ENCODE assay signal across 8 mouse cellular contexts in the genomic region with DNA sequence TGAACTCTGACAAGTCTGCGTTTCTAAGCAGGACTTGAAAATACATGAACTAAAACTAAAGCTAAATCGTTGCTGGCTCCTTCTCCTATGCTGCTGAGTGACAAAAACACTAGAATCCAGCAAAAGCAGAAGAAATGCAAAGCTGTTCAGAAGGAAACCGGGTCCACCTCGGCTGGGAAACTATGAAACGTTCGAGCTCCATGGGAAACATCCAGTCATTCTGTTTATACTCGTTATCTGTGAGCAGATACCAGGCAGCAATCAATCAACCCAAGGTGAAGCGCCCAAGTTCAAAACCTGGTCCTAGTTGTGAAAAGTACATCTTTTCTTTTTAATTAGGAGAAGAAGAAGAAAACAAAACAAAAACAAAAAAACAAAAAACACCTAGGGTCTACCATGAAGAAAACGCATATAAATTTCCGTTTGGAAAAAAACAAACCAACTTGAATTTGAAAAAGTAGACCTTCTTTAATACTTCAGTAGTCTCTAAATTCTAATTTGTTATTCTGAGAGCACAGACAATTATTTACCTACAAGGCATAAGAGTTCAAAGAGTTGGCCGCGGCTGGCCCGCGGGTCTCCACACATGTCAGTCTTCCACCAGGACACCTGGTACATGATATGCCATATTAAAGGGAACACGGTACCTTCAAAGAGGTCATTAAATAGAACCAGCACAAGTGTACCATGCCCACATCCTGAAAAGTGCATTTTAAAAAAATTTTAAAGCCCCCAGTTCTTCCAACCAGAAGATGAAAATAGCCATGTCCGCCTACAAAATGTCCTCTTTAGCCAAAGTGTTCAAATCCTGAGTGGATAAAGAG. TPM values are rescaled to one million over a fixed set of nuclear protein-coding genes. Genes with fewer than 3 reads are reported as not detected.
DNase-seq lines count a peak whose midpoint lies in the region; ATAC-seq and TF ChIP-seq lines count a peak whose summit lies in the region.

No protein-coding gene starts in this region.

- H3K4me2 ChIP-seq in heart, embryonic 16.5 days (ENCODE audit: low read depth, low read length): peak overlapping the region; percentile 91
- peak overlapping the region; percentile 88 for H3K4me2 ChIP-seq in hindbrain, embryonic 13.5 days
- peak overlapping the region; percentile 86 for H3K4me2 ChIP-seq in midbrain, embryonic 13.5 days (replicated peaks)

- DNase-seq in heart, postnatal 4 days: no peak
- no peak for DNase-seq in right cerebral cortex, adult 18-20 months
- DNase-seq in gastrocnemius, adult 18-20 months (ENCODE audit: low spot score): no peak
- no peak for DNase-seq in gastrocnemius, postnatal 36 days

- no peak for ATAC-seq in heart, embryonic 16.5 days (replicated peaks; ENCODE audit: extremely low read depth, insufficient read depth, low FRiP score)
- ATAC-seq in hindbrain, embryonic 13.5 days (ENCODE audit: low FRiP score): no peak
- ATAC-seq in midbrain, embryonic 13.5 days: no peak

- H3K27me3 ChIP-seq in heart, embryonic 16.5 days (ENCODE audit: control insufficient read depth, insufficient read depth, low read length): no peaks in the 10 kb centered on the region
- H3K27me3 ChIP-seq in hindbrain, embryonic 13.5 days: 0 out of 2 replicates have a peak, but pooled peaks cover 3% of the 10 kb centered on the region
- no peaks in the 10 kb centered on the region for H3K27me3 ChIP-seq in midbrain, embryonic 13.5 days

- H3K4me3 ChIP-seq in heart, embryonic 16.5 days (ENCODE audit: low read length): peak overlapping the region; percentile 98
- H3K4me3 ChIP-seq in bone marrow macrophage, adult 2 months (ENCODE audit: insufficient read depth, low read length): peak overlapping the region; percentile 86
- H3K4me3 ChIP-seq in hindbrain, embryonic 13.5 days: peak overlapping the region; percentile 97
- peak overlapping the region; percentile 89 for H3K4me3 ChIP-seq in midbrain, embryonic 13.5 days (replicated peaks)

- 28% methylated on average over 16 of the region's 16 CpGs for WGBS in heart, embryonic 16.5 days
- WGBS in hindbrain, embryonic 13.5 days: 58% methylated on average over 16 of the region's 16 CpGs
- WGBS in midbrain, embryonic 13.5 days: 61% methylated on average over 16 of the region's 16 CpGs

- intact Hi-C loops in gastrocnemius, postnatal 36 days (cut with DNase I): loop anchor here (10.0 kb wide), 1 partner anchor 201 kb away; no protein-coding TSS in a partner anchor

- H3K9ac ChIP-seq in heart, embryonic 16.5 days (ENCODE audit: low read length): peak overlapping the region; percentile 95
- peak overlapping the region; percentile 88 for H3K9ac ChIP-seq in hindbrain, embryonic 13.5 days
- H3K9ac ChIP-seq in midbrain, embryonic 13.5 days (replicated peaks): 0 out of 2 replicates have a peak overlapping the region, but pooled peaks have one; percentile 91

- no peaks in the 10 kb centered on the region for H3K9me3 ChIP-seq in heart, embryonic 16.5 days (replicated peaks; ENCODE audit: control insufficient read depth, low read length)
- H3K9me3 ChIP-seq in hindbrain, embryonic 13.5 days: no peaks in the 10 kb centered on the region
- H3K9me3 ChIP-seq in midbrain, embryonic 13.5 days: no peaks in the 10 kb centered on the region

- no peaks in the 10 kb centered on the region for H3K36me3 ChIP-seq in heart, embryonic 16.5 days (ENCODE audit: control insufficient read depth, insufficient read depth)
- H3K36me3 ChIP-seq in hindbrain, embryonic 13.5 days: no peaks in the 10 kb centered on the region
- H3K36me3 ChIP-seq in midbrain, embryonic 13.5 days: no peaks in the 10 kb centered on the region

- no peak for TF ChIP-seq POLR2A in bone marrow macrophage, adult 2 months (IDR thresholded peaks at IDR 0.05; ENCODE audit: borderline replicate concordance, low read depth, low read length)

- H3K4me1 ChIP-seq in heart, embryonic 16.5 days (ENCODE audit: control insufficient read depth, insufficient read depth, low read length): peaks cover 11% of the 10 kb centered on the region
- peaks cover 30% of the 10 kb centered on the region for H3K4me1 ChIP-seq in bone marrow macrophage, adult 2 months (ENCODE audit: control insufficient read depth, insufficient read depth, low read length)
- H3K4me1 ChIP-seq in hindbrain, embryonic 13.5 days (replicated peaks): peaks cover 10% of the 10 kb centered on the region
- peaks cover 16% of the 10 kb centered on the region for H3K4me1 ChIP-seq in midbrain, embryonic 13.5 days (replicated peaks)

- TF ChIP-seq CTCF in bone marrow macrophage, adult 2 months (IDR thresholded peaks at IDR 0.05; ENCODE audit: low read depth, low read length): no peak

- no peak overlapping the region for H3K27ac ChIP-seq in heart, embryonic 16.5 days (ENCODE audit: low read length)
- peak overlapping the region; percentile 19; the same call in 1 of the 2 replicates for H3K27ac ChIP-seq in bone marrow macrophage, adult 2 months (ENCODE audit: insufficient read depth, low read depth, low read length)
- H3K27ac ChIP-seq in hindbrain, embryonic 13.5 days: no peak overlapping the region
- no peak overlapping the region for H3K27ac ChIP-seq in midbrain, embryonic 13.5 days

RNA-seq across cellular contexts. Expression of a gene that starts 1.4 kb away (rescaled TPM):
- polyA plus RNA-seq in heart, embryonic 16.5 days (2015; fragmentation: Nextera tagmentation; extraction: Ambion mirVana): 4.7 and 5.3 TPM in 2 replicates
- 1 to 10 TPM; 8.7 to 9.8 TPM for total RNA-seq in heart, postnatal 4 days (2021)
- 27.5 and 27.8 TPM in 2 replicates for polyA plus RNA-seq in bone marrow macrophage, adult 2 months (2012; ENCODE audit: insufficient read depth, insufficient read length, missing spikeins)
- 5.9 and 6.1 TPM in 2 replicates for polyA plus RNA-seq in hindbrain, embryonic 13.5 days (2015; fragmentation: Nextera tagmentation; extraction: Ambion mirVana)
- polyA plus RNA-seq in midbrain, embryonic 13.5 days (2015; fragmentation: Nextera tagmentation; extraction: Ambion mirVana): 6.5 and 6.7 TPM in 2 replicates
- 1 to 10 TPM; 6.6 to 9.1 TPM for total RNA-seq in gastrocnemius, adult 18-20 months (2021)
- 1 to 10 TPM; 5.2 to 8.1 TPM for total RNA-seq in gastrocnemius, postnatal 36 days (2021)
